Mouse (Mus musculus) stomach, embryonic 15.5 days (tissue): ENCODE results near the gene Izumo1r. TPM values are rescaled to one million over a fixed set of nuclear protein-coding genes. Genes with fewer than 3 reads are reported as not detected.
"Not testable (repeated sequence)": the region's sequence is repeated elsewhere in the genome, so short reads cannot be mapped to it uniquely, and the experiment has no call there.

Experiments
- ATAC-seq: fragments of 200-750 bp; cut with Nextera tagmentation; 2 replicates; pipeline ENCODE4 v1.8.0; 2017; ENCODE audit warnings: low read depth, moderate number of reproducible peaks, moderate TSS enrichment; ENCODE audit not compliant: insufficient read depth, low FRiP score
- H3K27ac ChIP-seq: fragments of 300-500 bp; sonication (generic); 2 replicates; pipeline ENCODE4 v1.5.1; 2015; ENCODE audit warnings: mild to moderate bottlenecking, inconsistent platforms
- H3K27me3 ChIP-seq: fragments of 300-500 bp; sonication (generic); replicated peaks from 2 replicates; pipeline ENCODE4 v1.6.1; 2015; ENCODE audit warnings: inconsistent platforms
- H3K36me3 ChIP-seq: fragments of 300-500 bp; sonication (generic); 2 replicates; pipeline ENCODE4 v1.6.1; 2015; ENCODE audit warnings: inconsistent platforms
- H3K4me1 ChIP-seq: fragments of 300-500 bp; sonication (generic); 2 replicates; pipeline ENCODE4 v1.6.1; 2015; ENCODE audit warnings: inconsistent platforms
- H3K4me2 ChIP-seq: fragments of 300-500 bp; sonication (generic); 2 replicates; pipeline ENCODE4 v1.6.1; 2015; ENCODE audit warnings: mild to moderate bottlenecking, inconsistent platforms
- H3K4me3 ChIP-seq: fragments of 300-500 bp; sonication (generic); replicated peaks from 2 replicates; pipeline ENCODE4 v1.5.1; 2015; ENCODE audit warnings: inconsistent platforms
- H3K9ac ChIP-seq: fragments of 300-500 bp; sonication (generic); 2 replicates; pipeline ENCODE4 v1.6.1; 2015; ENCODE audit warnings: inconsistent platforms
- H3K9me3 ChIP-seq: fragments of 300-500 bp; sonication (generic); 2 replicates; pipeline ENCODE4 v1.6.1; 2016; ENCODE audit warnings: inconsistent platforms
- WGBS: fragments of 180-500 bp; shearing (Covaris S2); methylation state at CpG from one replicate; pipeline ENCODE4 v1.1.7; 2015; 5-methylcytosine and 5-hydroxymethylcytosine counted together
- polyA plus RNA-seq: library from polyadenylated mRNA; unstranded; fragments of >200 nt; fragmentation: Nextera tagmentation; extraction: Ambion mirVana; gene quantifications from 2 replicates; pipeline ENCODE4 v1.2.1, GENCODE M21; 2015

The Izumo1r gene
- polyA plus RNA-seq, 1 experiment from 2014 or later, result not detected

DNA sequence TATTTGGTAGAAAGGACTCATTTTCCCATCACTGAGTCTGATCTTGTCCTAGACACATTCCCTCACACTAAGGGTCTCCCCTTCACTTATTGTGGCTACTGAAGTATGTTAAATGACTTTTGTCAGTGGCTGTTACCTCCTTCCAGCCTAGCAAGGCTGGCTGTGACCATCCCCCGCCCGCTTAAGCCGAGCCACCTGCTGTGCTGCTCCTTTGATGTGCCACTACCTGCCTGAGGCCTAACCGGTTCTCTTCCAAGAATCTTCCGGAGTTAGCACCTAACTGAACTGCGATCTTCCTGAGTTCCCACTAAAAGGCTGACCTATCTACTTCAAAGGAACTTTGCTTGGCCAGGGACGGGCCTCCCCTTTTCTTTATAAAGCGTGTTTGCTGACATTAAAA, 27.2 kb downstream of the Izumo1r start:
- not testable (repeated sequence) for H3K4me3 ChIP-seq, H3K9ac ChIP-seq, H3K27ac ChIP-seq, H3K4me1 ChIP-seq, H3K9me3 ChIP-seq, ATAC-seq, H3K4me2 ChIP-seq, H3K27me3 ChIP-seq, H3K36me3 ChIP-seq
- 37% methylated on average over 8 of the region's 8 CpGs for WGBS

DNA sequence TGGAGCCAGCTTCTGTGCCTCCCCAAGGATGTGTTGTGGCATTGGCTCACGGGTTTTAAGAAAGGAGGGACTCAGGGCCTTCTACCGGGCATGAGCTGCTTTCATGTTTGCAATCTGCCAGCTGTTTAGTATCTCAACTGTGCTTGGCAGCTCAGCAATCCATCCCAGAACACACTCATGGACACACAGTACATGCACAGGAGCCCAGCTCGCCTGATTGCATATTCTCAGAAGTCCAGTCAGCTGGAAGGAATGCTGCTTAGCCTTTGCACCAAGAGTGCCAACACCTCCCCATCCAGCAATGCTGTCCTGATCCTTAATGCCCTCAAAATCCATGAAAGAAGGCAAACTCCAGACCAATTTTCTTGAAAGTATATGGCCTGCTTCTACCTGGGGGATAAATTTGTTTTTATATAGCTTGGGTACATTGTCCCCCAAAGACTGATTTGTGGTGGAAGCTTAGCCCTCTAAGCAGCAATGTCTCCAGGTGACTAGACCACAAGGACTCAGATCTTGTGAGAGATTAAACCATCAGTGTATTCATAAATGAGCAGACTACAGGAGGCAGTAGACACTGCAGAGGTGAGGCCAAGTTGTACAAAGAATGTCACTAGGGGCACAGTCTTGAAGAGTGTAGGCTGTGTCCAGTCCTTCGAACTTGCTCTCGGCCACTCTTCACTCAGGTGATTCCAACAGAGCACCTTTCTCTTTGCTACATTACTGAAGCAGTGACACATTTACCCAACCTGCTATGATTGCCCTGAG, 27.8 kb downstream of the Izumo1r start:
- Histone ChIP-seq H3K27me3 (no peaks in the 10 kb centered on the region), H3K27ac (no peak overlapping the region), H3K4me1 (no peaks in the 10 kb centered on the region), H3K4me3 (no peak overlapping the region), H3K9me3 (no peaks in the 10 kb centered on the region), H3K4me2 (no peak overlapping the region), H3K9ac (no peak overlapping the region), H3K36me3 (no peaks in the 10 kb centered on the region)
- WGBS, result 68% methylated on average over 5 of the region's 5 CpGs
- no peak for ATAC-seq

DNA sequence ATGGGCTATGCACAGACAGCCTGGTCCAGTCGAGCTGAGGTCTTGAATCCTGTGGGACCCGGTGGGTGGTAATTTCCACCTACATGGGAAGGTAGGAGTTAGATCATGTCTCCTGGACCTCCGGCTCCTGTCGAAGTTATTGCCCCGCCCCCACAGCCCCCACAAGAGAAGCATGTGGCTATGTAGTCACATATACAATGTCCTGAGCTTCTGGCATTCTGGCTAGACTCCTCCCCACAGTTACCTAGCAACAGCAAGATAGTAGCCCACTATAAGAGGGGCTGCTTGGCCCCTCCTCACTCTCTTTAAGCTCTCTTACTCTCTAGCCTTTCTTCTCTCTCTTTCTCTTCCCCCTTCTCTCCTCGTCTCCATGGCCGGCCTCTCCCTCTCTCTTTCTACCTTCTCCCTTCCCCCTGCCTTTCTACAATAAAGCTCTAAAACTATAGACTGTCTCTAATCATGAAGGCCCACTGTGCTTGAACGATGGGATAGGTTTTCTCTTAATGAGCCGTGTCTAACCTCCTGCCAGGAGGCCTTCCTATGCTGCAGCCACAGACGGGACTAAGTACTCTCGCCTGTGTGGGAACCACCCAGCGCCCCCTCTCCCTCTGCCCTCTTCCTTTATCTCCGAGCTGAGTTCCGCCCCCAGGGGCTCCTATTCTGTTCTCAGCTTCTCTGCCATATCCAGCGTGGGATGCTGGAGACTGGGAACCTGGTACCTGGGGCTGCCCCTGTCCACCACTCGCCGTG, 31.4 kb downstream of the Izumo1r start:
- H3K9ac ChIP-seq, result no peak overlapping the region
- H3K4me1 ChIP-seq, result no peaks in the 10 kb centered on the region
- no peak for ATAC-seq
- no peaks in the 10 kb centered on the region for H3K9me3 ChIP-seq
- H3K36me3 ChIP-seq, result no peaks in the 10 kb centered on the region
- WGBS, result 56% methylated on average over 17 of the region's 17 CpGs
- no peak overlapping the region for H3K27ac ChIP-seq
- H3K27me3 ChIP-seq, result no peaks in the 10 kb centered on the region
- no peak overlapping the region for H3K4me2 ChIP-seq
- no peak overlapping the region for H3K4me3 ChIP-seq

DNA sequence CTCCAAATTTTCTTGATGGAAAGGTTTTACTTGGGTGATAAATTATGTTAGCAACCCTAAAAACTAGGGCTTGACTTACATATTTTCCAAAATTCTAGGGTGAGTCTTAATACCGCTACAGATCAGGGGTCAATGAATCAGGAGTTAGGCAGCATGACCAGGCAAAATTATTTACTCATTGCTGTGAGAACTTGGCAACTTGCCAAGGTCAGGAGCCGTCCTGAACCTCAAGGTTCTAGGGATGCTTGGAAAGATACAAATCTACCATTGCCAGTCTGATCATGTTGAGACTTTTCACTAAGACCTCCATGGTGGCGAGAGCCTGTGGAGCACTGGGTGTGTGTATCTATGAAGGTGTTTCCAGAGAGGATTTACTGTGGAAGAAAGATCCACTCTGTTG, 32.2 kb downstream of the Izumo1r start:
- Histone ChIP-seq H3K4me1 (no peaks in the 10 kb centered on the region), H3K36me3 (no peaks in the 10 kb centered on the region), H3K27ac (no peak overlapping the region), H3K27me3 (no peaks in the 10 kb centered on the region), H3K4me3 (no peak overlapping the region), H3K9ac (no peak overlapping the region), H3K4me2 (no peak overlapping the region), H3K9me3 (no peaks in the 10 kb centered on the region)
- ATAC-seq, result no peak
- 53% methylated on average over 3 of the region's 3 CpGs for WGBS

DNA sequence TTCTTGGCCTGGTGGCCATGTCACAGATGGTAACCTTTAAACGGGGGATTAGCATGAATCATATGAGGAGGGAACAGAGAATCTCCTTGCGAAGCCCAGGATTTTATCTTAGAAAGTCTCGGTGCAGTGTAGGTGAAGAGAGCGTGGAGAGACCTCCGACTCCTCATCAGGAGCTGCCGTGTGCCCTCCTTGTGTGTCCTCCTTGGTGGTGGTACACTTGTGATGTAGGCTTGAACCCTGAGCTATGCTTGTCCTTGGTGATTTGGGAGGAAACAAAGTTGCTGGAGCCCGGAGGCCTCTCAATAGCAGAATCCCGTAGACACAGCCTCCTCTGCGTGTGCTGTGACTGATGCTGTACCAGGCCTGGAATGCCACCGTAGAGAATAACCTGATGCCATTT, 32.9 kb downstream of the Izumo1r start:
- H3K9me3 ChIP-seq, result no peaks in the 10 kb centered on the region

DNA sequence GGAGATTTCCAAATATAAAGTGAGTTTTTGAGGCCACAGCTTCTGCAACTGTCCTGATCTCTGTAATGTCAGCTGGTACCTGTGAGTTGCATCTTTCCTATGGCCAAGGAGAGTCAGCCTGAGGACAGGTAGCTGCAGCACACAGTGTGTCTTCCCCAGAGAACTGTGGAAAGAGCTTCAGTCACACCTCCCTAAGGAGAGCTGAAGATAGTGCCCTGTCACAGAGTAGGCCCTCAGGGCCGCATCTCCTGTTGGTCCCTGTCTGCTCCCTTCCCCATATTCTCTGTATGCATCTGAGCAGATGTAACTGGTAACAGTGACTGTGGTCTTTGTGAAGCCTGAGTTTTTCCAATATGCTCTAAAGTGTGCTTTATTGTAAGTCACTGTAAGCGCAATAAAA, 33.4 kb downstream of the Izumo1r start:
- Histone ChIP-seq H3K27ac (no peak overlapping the region), H3K4me3 (no peak overlapping the region), H3K4me1 (no peaks in the 10 kb centered on the region), H3K36me3 (no peaks in the 10 kb centered on the region), H3K9ac (no peak overlapping the region), H3K4me2 (no peak overlapping the region), H3K9me3 (no peaks in the 10 kb centered on the region), H3K27me3 (no peaks in the 10 kb centered on the region)
- no peak for ATAC-seq
- WGBS, result 84% methylated on average over 2 of the region's 2 CpGs

More for the DNA sequence above, 32.9 kb downstream of the Izumo1r start:
- Histone ChIP-seq H3K9ac (no peak overlapping the region), H3K4me2 (no peak overlapping the region), H3K4me3 (no peak overlapping the region), H3K36me3 (no peaks in the 10 kb centered on the region), H3K27me3 (no peaks in the 10 kb centered on the region), H3K4me1 (no peaks in the 10 kb centered on the region), H3K27ac (no peak overlapping the region)
- 88% methylated on average over 10 of the region's 10 CpGs for WGBS
- no peak for ATAC-seq

DNA sequence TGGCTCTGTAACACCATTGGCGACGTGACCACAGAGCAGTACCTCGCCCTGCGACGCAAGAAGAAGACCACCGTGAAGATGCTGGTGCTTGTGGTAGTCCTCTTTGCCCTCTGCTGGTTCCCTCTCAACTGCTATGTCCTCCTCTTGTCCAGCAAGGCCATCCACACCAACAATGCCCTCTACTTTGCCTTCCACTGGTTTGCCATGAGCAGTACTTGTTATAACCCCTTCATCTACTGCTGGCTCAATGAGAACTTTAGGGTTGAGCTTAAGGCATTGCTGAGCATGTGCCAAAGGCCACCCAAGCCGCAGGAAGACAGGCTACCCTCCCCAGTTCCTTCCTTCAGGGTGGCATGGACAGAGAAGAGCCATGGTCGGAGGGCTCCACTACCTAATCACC, 35.4 kb downstream of the Izumo1r start:
- WGBS, result 89% methylated on average over 8 of the region's 8 CpGs
- H3K9me3 ChIP-seq, result no peaks in the 10 kb centered on the region

DNA sequence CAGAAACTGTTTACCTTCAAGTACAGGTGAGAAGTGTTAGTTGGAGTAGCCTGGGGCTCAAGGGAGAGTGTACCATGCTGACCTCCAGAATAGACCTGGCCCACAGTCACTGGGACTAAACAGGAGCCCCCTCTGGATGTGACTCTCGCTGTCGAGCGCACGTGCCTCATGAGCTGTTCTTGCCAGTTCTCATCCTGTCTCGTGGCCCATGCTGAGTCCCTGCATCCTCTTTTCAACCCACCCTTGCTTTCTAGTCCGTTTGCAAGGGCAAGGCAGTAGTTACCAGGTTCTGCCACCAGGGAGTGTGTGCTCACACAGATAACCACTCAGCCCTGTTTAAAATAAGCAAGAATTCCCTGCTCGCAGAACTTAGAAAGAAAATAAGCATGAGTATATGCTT, 36.8 kb downstream of the Izumo1r start:
- H3K4me1 ChIP-seq, result no peaks in the 10 kb centered on the region
- 31% methylated on average over 7 of the region's 7 CpGs for whole genome bisulfite sequencing
- H3K27me3 ChIP-seq, result 0 out of 2 replicates have a peak, but pooled peaks cover 5% of the 10 kb centered on the region
- ATAC-seq, result no peak
- no peak overlapping the region for H3K27ac ChIP-seq
- H3K36me3 ChIP-seq, result no peaks in the 10 kb centered on the region
- no peak overlapping the region for H3K4me2 ChIP-seq
- no peaks in the 10 kb centered on the region for H3K9me3 ChIP-seq
- no peak overlapping the region for H3K4me3 ChIP-seq
- no peak overlapping the region for H3K9ac ChIP-seq

More for the DNA sequence above, 35.4 kb downstream of the Izumo1r start:
- no peak for ATAC-seq
- Histone ChIP-seq H3K4me2 (no peak overlapping the region), H3K4me3 (no peak overlapping the region), H3K36me3 (no peaks in the 10 kb centered on the region), H3K27me3 (no peaks in the 10 kb centered on the region), H3K9ac (no peak overlapping the region), H3K4me1 (no peaks in the 10 kb centered on the region), H3K27ac (no peak overlapping the region)

DNA sequence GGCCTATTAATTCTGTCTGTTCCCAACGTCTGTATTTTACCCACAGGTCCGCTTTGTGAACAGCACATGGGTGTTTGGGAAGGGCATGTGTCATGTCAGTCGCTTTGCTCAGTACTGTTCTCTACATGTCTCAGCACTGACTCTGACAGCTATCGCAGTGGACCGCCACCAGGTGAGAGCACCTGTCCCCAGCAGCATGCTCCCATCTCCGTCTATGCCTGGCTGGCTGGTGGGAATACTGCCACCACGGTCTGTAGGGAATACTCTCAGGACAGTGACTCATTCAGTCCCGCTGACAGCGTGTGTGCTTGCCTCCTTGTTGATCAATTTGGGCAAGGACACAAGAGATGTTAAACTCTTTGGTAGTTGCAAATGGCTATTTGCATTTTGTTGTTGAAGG, 39.0 kb downstream of the Izumo1r start:
- H3K4me1 ChIP-seq, result peaks cover 8% of the 10 kb centered on the region; the same call in 1 of the 2 replicates
- no peak for ATAC-seq
- no peak overlapping the region for H3K4me3 ChIP-seq
- H3K9me3 ChIP-seq, result no peaks in the 10 kb centered on the region
- H3K36me3 ChIP-seq, result no peaks in the 10 kb centered on the region
- 79% methylated on average over 9 of the region's 9 CpGs for WGBS
- H3K9ac ChIP-seq, result no peak overlapping the region
- H3K4me2 ChIP-seq, result no peak overlapping the region
- no peak overlapping the region for H3K27ac ChIP-seq
- peaks cover 23% of the 10 kb centered on the region for H3K27me3 ChIP-seq

DNA sequence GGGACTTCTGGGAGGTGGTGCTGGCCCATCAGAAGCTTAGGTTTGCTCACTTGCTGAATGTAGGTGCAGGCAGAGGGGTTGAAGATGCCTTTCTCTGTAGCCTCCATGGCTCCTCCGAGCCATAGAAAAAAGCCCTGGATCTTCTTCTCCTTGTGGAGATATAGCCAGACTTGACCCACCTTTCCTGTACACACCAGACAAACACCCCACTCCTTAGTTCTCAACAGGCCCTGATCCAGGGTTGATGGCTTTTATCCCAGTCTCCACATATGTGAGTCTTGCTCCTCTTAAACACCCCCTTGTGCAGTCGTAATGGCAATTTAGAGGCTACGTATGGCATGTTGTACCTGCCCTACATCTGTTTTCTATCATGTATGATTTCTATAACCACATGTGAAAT, 40.6 kb downstream of the Izumo1r start:
- Histone ChIP-seq H3K4me2 (no peak overlapping the region), H3K4me3 (no peak overlapping the region), H3K4me1 (peaks cover 10% of the 10 kb centered on the region; the same call in 1 of the 2 replicates), H3K27ac (no peak overlapping the region), H3K9me3 (no peaks in the 10 kb centered on the region), H3K36me3 (no peaks in the 10 kb centered on the region), H3K27me3 (peaks cover 38% of the 10 kb centered on the region), H3K9ac (no peak overlapping the region)
- 87% methylated on average over 3 of the region's 3 CpGs for WGBS
- no peak for ATAC-seq

DNA sequence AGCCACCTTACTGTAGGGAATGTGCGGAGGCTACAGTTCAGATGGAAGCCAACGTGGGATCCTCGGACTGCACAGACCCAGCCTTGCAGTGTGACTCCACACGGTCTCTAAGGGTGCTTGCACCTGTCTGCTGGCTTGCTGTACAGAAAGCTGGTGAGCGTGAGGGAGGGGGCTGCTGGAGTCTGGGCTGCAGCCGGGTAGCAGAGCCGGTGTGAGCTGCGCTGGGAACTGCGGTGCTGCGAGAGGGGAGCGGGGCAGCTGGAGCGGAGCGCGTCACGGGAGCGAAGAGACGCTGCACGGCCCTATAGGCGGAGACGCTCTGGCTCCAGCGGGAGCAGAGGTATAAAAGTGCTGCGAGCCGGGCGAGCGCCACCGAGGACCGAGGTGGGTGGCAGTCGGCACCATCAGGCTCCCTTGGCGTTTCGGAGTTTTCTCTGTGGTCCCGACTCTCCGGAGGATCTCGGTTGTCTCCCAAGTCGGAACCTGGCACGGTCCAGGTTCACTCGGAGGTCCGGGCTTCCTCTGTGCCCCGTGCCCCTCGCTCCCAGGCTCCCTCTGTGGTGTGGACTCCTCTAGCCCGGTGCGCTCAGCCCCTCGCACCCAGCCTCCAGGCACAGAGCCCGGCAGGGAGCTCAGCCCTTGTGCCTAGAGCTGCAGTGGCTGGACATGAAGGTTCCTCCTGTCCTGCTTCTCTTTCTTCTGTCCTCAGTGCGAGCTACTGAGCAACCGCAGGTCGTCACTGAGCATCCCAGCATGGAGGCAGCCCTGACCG, 43.7 kb downstream of the Izumo1r start, which contains the start of gene Gpr83:
Gpr83 (plus strand) TSS at position 343 of the 772 bp plus-strand sequence.
- Histone ChIP-seq H3K9ac (0 out of 2 replicates have a peak within 1 kb of the TSS, but pooled peaks have one; percentile 22), H3K27ac (no peak within 1 kb of the TSS), H3K36me3 (no peaks in the 10 kb centered on the region), H3K4me3 (peak within 1 kb of the TSS; percentile 40), H3K4me1 (peaks cover 10% of the 10 kb centered on the region; the same call in 1 of the 2 replicates), H3K4me2 (peak within 1 kb of the TSS; percentile 86), H3K27me3 (peaks cover 38% of the 10 kb centered on the region), H3K9me3 (no peaks in the 10 kb centered on the region)
- 2% methylated on average over 47 of the region's 47 CpGs for WGBS
- peak; percentile 74 for ATAC-seq
